Mouse (Mus musculus) kidney, embryonic 14.5 days (tissue): ENCODE data around the gene Ltc4s. TPM values are rescaled to one million over a fixed set of nuclear protein-coding genes. Genes with fewer than 3 reads are reported as not detected.

Experiments
- ATAC-seq: fragments of 200-750 bp; cut with Nextera tagmentation; 2 replicates; pipeline ENCODE4 v1.8.0; 2017; ENCODE audit warnings: moderate number of reproducible peaks, mild to moderate bottlenecking, moderate TSS enrichment, moderate library complexity; ENCODE audit not compliant: low FRiP score, low TSS enrichment
- H3K27ac ChIP-seq: fragments of 300-500 bp; sonication (generic); 2 replicates; pipeline ENCODE4 v1.5.1; 2014; ENCODE audit warnings: low read depth, mild to moderate bottlenecking, low read length, moderate library complexity, mixed read lengths
- H3K27me3 ChIP-seq: fragments of 300-500 bp; sonication (generic); 2 replicates; pipeline ENCODE4 v1.6.1; 2014; ENCODE audit warnings: mild to moderate bottlenecking, low read length; ENCODE audit not compliant: control insufficient read depth, insufficient read depth
- H3K36me3 ChIP-seq: fragments of 300-500 bp; sonication (generic); 2 replicates; pipeline ENCODE4 v1.6.1; 2014; ENCODE audit warnings: low read length, mixed read lengths; ENCODE audit not compliant: control insufficient read depth, insufficient read depth
- H3K4me1 ChIP-seq: fragments of 300-500 bp; sonication (generic); 2 replicates; pipeline ENCODE4 v1.6.1; 2014; ENCODE audit warnings: low read length, mixed read lengths; ENCODE audit not compliant: control insufficient read depth, insufficient read depth
- H3K4me2 ChIP-seq: fragments of 300-500 bp; sonication (generic); replicated peaks from 2 replicates; pipeline ENCODE4 v1.6.1; 2014; ENCODE audit warnings: low read depth, mild to moderate bottlenecking, low read length
- H3K4me3 ChIP-seq: fragments of 300-500 bp; sonication (generic); 2 replicates; pipeline ENCODE4 v1.5.1; 2014; ENCODE audit warnings: mild to moderate bottlenecking, low read length
- H3K9ac ChIP-seq: fragments of 300-500 bp; sonication (generic); 2 replicates; pipeline ENCODE4 v1.6.1; 2014; ENCODE audit warnings: low read depth, mild to moderate bottlenecking, low read length, moderate library complexity
- H3K9me3 ChIP-seq: fragments of 300-500 bp; sonication (generic); 2 replicates; pipeline ENCODE4 v1.6.1; 2016; ENCODE audit warnings: low read length; ENCODE audit not compliant: control insufficient read depth
- WGBS: fragments of 180-500 bp; shearing (Covaris S2); extraction: QIAGEN DNeasy Blood & Tissue Kit; methylation state at CpG from one replicate; pipeline ENCODE4 v1.1.7; 2014; 5-methylcytosine and 5-hydroxymethylcytosine counted together
- polyA plus RNA-seq: library from polyadenylated mRNA; unstranded; fragments of >200 nt; fragmentation: Nextera tagmentation; extraction: Ambion mirVana; gene quantifications from 2 replicates; pipeline ENCODE4 v1.2.1, GENCODE M21; 2014

The Ltc4s gene
- polyA plus RNA-seq, 1 experiment from 2014 or later, result 1.9 TPM

DNA sequence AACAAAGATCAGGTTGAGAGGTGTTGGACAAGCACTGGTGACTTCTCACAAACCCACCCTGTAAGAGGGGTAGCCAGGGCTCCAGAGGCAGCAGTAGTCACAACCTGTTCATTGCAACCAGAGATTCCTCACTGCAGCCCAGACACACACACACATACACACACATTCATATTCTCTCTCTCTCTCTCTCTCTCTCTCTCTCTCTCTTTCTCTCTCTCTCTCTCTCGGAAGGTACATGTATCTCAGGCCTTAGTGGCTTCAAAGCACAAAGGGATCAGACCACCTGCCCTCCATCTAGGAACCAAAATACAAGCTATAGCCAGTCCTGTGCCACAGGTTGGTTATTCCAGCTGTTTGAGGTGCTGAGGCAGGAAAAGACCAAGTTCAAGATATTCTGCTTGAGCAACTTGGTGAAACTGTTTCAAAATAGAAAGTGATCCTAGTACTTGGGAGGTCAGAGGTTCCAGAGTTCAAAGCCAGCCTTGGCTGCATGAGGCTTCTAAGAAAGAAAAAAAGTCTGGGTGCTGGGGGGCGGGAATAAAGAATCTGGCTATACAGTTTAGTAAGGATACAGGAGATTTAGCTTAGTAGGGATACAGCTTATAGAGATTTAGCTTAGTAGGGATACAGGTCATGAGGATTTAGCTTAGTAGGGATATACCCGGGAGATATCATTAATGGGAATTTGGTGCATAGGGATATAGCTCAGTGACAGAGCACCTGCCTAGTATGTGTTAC lies 26.9 kb downstream of the Ltc4s start:
- peak overlapping the region; percentile 75 for H3K4me2 ChIP-seq
- H3K36me3 ChIP-seq, result peaks cover 17% of the 10 kb centered on the region
- WGBS, result 90% methylated on average over 3 of the region's 3 CpGs
- no peaks in the 10 kb centered on the region for H3K27me3 ChIP-seq
- H3K4me1 ChIP-seq, result peaks cover 12% of the 10 kb centered on the region
- ATAC-seq, result no peak
- H3K9me3 ChIP-seq, result no peaks in the 10 kb centered on the region
- peak overlapping the region; percentile 96; the same call in 1 of the 2 replicates for H3K4me3 ChIP-seq
- H3K27ac ChIP-seq, result no peak overlapping the region; the same call in 1 of the 2 replicates
- peak overlapping the region; percentile 94; the same call in 1 of the 2 replicates for H3K9ac ChIP-seq

GRCm38 (mm10) chr11:50210505-50211151 lies 27.8 kb downstream of the Ltc4s start, which contains the start of the genes Sqstm1 and Mgat4b:
Gene Sqstm1, minus strand, starts transcription at chr11:50210827.
Gene Mgat4b, plus strand, starts transcription at chr11:50210890.
- H3K27ac ChIP-seq, result peak within 1 kb of the TSS; percentile 98
- peak within 1 kb of the TSS; percentile 96 for H3K4me3 ChIP-seq
- peak within 1 kb of the TSS; percentile 75 for H3K4me2 ChIP-seq
- peaks cover 25% of the 10 kb centered on the region for H3K36me3 ChIP-seq
- no peaks in the 10 kb centered on the region for H3K9me3 ChIP-seq
- peak; percentile 75 for ATAC-seq
- peak within 1 kb of the TSS; percentile 94 for H3K9ac ChIP-seq
- under 1% methylated on average over 47 of the region's 48 CpGs for WGBS
- peaks cover 4% of the 10 kb centered on the region for H3K4me1 ChIP-seq
- H3K27me3 ChIP-seq, result no peaks in the 10 kb centered on the region

- WGBS, result under 1% methylated on average over 24 of the region's 24 CpGs
- Histone ChIP-seq H3K4me1 (no peaks in the 10 kb centered on the region; the same call in 1 of the 2 replicates), H3K9me3 (no peaks in the 10 kb centered on the region), H3K4me3 (peak overlapping the region; percentile 96), H3K27ac (peak overlapping the region; percentile 98), H3K27me3 (no peaks in the 10 kb centered on the region), H3K9ac (peak overlapping the region; percentile 94), H3K4me2 (peak overlapping the region; percentile 75), H3K36me3 (peaks cover 30% of the 10 kb centered on the region)
- peak; percentile 95 for ATAC-seq
Observed at GRCm38 (mm10) chr11:50210101-50210504, 28.3 kb downstream of the Ltc4s start.

- Histone ChIP-seq H3K4me3 (no peak overlapping the region), H3K27me3 (no peaks in the 10 kb centered on the region), H3K4me1 (no peaks in the 10 kb centered on the region; the same call in 1 of the 2 replicates), H3K36me3 (peaks cover 49% of the 10 kb centered on the region), H3K27ac (no peak overlapping the region), H3K4me2 (no peak overlapping the region), H3K9me3 (no peaks in the 10 kb centered on the region), H3K9ac (no peak overlapping the region)
- 94% methylated on average over 5 of the region's 5 CpGs for WGBS
- no peak for ATAC-seq
Observed at GRCm38 (mm10) chr11:50208039-50208438, 30.4 kb downstream of the Ltc4s start.

GRCm38 (mm10) chr11:50207344-50207743 lies 31.1 kb downstream of the Ltc4s start:
- H3K36me3 ChIP-seq, result peaks cover 56% of the 10 kb centered on the region
- H3K4me2 ChIP-seq, result no peak overlapping the region
- H3K27ac ChIP-seq, result no peak overlapping the region
- H3K4me1 ChIP-seq, result no peaks in the 10 kb centered on the region; the same call in 1 of the 2 replicates
- WGBS, result 96% methylated on average over 14 of the region's 14 CpGs
- H3K9ac ChIP-seq, result no peak overlapping the region
- no peaks in the 10 kb centered on the region for H3K27me3 ChIP-seq
- H3K4me3 ChIP-seq, result no peak overlapping the region
- H3K9me3 ChIP-seq, result no peaks in the 10 kb centered on the region
- ATAC-seq, result no peak

- peaks cover 69% of the 10 kb centered on the region for H3K36me3 ChIP-seq
- H3K9me3 ChIP-seq, result no peaks in the 10 kb centered on the region
- no peak overlapping the region for H3K4me3 ChIP-seq
- H3K4me2 ChIP-seq, result no peak overlapping the region
- no peaks in the 10 kb centered on the region for H3K27me3 ChIP-seq
- H3K4me1 ChIP-seq, result no peaks in the 10 kb centered on the region; the same call in 1 of the 2 replicates
- H3K9ac ChIP-seq, result no peak overlapping the region
- 87% methylated on average over 2 of the region's 2 CpGs for WGBS
- no peak for ATAC-seq
- no peak overlapping the region for H3K27ac ChIP-seq
Observed at GRCm38 (mm10) chr11:50206037-50206436, 32.4 kb downstream of the Ltc4s start.

GRCm38 (mm10) chr11:50205434-50205833 lies 33.0 kb downstream of the Ltc4s start:
- Histone ChIP-seq H3K4me1 (no peaks in the 10 kb centered on the region; the same call in 1 of the 2 replicates), H3K9me3 (no peaks in the 10 kb centered on the region), H3K27ac (no peak overlapping the region), H3K4me3 (no peak overlapping the region), H3K36me3 (peaks cover 75% of the 10 kb centered on the region), H3K9ac (no peak overlapping the region), H3K4me2 (no peak overlapping the region), H3K27me3 (no peaks in the 10 kb centered on the region)
- 90% methylated on average over 3 of the region's 3 CpGs for WGBS
- ATAC-seq, result no peak

DNA sequence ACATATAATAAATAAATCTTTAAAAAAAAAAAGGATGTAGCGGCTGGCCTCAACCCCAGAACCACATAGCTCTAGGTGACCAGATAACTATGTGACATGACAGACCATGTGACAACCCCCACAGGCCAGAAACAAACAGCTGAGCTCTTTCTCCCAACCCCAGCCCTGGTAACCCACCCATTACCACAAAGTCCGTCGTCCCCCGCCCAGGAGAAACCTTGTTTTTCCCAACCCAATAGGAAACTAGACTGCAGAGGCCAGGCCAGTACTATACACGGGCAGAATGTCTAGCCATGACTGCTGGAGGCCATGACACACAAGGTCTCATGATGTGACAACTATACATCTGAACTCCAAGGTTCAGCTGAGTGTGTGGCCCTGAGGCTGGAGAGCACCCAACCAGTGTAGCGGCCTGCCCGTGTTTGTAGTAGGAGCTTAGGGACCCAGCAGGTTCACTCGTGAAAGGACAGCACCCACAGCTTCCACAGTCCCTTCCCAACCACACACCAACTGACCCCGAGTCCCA lies 35.1 kb downstream of the Ltc4s start:
- Histone ChIP-seq H3K36me3 (peaks cover 93% of the 10 kb centered on the region), H3K27ac (no peak overlapping the region), H3K4me2 (no peak overlapping the region), H3K9me3 (no peaks in the 10 kb centered on the region), H3K4me1 (no peaks in the 10 kb centered on the region), H3K27me3 (no peaks in the 10 kb centered on the region), H3K4me3 (no peak overlapping the region), H3K9ac (no peak overlapping the region)
- WGBS, result 91% methylated on average over 9 of the region's 9 CpGs
- ATAC-seq, result no peak

DNA sequence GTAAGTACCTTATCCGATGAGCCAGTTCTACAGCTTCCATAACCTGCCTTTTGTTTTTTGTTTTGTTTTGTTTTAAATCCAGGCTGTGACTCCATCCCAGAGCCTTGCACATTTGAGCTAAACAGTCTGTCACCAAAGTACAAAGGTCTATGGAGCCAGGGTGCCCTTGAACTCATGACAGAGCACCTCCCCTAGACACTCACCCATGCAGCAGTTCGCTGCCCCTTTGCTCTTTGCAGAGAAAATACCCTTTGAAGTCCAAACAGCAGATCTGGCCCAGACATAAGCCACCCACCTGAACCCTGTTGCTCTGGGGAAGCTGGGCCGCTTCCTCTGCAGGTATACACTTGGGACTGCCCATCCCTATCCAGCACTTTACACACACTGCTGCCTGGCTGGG lies 36.8 kb downstream of the Ltc4s start:
- no peak overlapping the region for H3K4me2 ChIP-seq
- H3K4me1 ChIP-seq, result no peaks in the 10 kb centered on the region
- H3K4me3 ChIP-seq, result no peak overlapping the region
- H3K36me3 ChIP-seq, result peaks cover 87% of the 10 kb centered on the region
- 93% methylated on average over 3 of the region's 3 CpGs for WGBS
- H3K27ac ChIP-seq, result no peak overlapping the region
- no peak for ATAC-seq
- H3K9ac ChIP-seq, result no peak overlapping the region
- H3K9me3 ChIP-seq, result no peaks in the 10 kb centered on the region
- H3K27me3 ChIP-seq, result no peaks in the 10 kb centered on the region
